Comparison of ENCODE assay signal across 8 mouse cellular contexts in genomic region chr16:96230411-96230810, GRCm38 (mm10). TPM values are rescaled to one million over a fixed set of nuclear protein-coding genes. Genes with fewer than 3 reads are reported as not detected.
DNase-seq lines count a peak whose midpoint lies in the region.

No protein-coding gene starts in this region.

- DNase-seq in 416B (ENCODE audit: low read depth): peak; percentile 70
- DNase-seq in adrenal gland, adult 2 months: peak; percentile 79
- DNase-seq in embryo, embryonic 10.5 days (ENCODE audit: low spot score): peak; percentile 93
- DNase-seq in heart, adult 18-20 months: peak; percentile 58 to 77
- peak; percentile 61 to 78 for DNase-seq in kidney, adult 8-10 months
- peak; percentile 87 for DNase-seq in limb, embryonic 10.5 days (ENCODE audit: low spot score)
- peak; percentile 81 for DNase-seq in naive thymus-derived CD4-positive, alpha-beta T cell, adult 2 months (ENCODE audit: low read depth)
- DNase-seq in spleen, postnatal 4 days (ENCODE audit: low spot score in 2 of 2): peak; percentile 52 to 80

- H3K4me3 ChIP-seq in limb, embryonic 10.5 days: no peak overlapping the region

- no peaks in the 10 kb centered on the region for H3K9me3 ChIP-seq in limb, embryonic 10.5 days (replicated peaks)

- H3K27ac ChIP-seq in limb, embryonic 10.5 days: no peak overlapping the region

- no peaks in the 10 kb centered on the region for H3K36me3 ChIP-seq in limb, embryonic 10.5 days

- 0 out of 2 replicates have a peak, but pooled peaks cover under 1% of the 10 kb centered on the region for H3K4me1 ChIP-seq in limb, embryonic 10.5 days

- WGBS in limb, embryonic 10.5 days: 34% methylated on average over 11 of the region's 11 CpGs

- H3K27me3 ChIP-seq in limb, embryonic 10.5 days (ENCODE audit: low read depth, poor library complexity, severe bottlenecking): no peaks in the 10 kb centered on the region

RNA-seq across cellular contexts. Expression of gene B3galt5, which starts 5.2 kb away (rescaled TPM):
- under 1 TPM; 0.14 to 0.45 TPM for total RNA-seq in adrenal gland, adult 2 months (2021)
- polyA plus RNA-seq in adrenal gland, adult 2 months (2012; rRNA removed): 0.03 and 0.04 TPM in 2 replicates
- not detected for total RNA-seq in heart, adult 18-20 months (2021)
- polyA plus RNA-seq in limb, embryonic 10.5 days (2016; fragmentation: Nextera tagmentation; extraction: Ambion mirVana): 0.16 TPM in 1 of 2 replicates, not detected in the other

RNA-seq across cellular contexts. Expression of gene Sh3bgr, which starts 30.2 kb away (rescaled TPM):
- total RNA-seq in adrenal gland, adult 2 months (2021): 10 to 100 TPM; 25.1 to 30.0 TPM
- polyA plus RNA-seq in adrenal gland, adult 2 months (2012; rRNA removed): 2.4 and 3.3 TPM in 2 replicates
- total RNA-seq in heart, adult 18-20 months (2021): 100 to 1,000 TPM; 287 to 304 TPM
- polyA plus RNA-seq in limb, embryonic 10.5 days (2016; fragmentation: Nextera tagmentation; extraction: Ambion mirVana): 1.1 and 1.3 TPM in 2 replicates

RNA-seq across cellular contexts. Expression of gene Lca5l, which starts 38.3 kb away (rescaled TPM):
- total RNA-seq in adrenal gland, adult 2 months (2021): 1 to 10 TPM; 1.2 to 3.0 TPM
- 0.86 and 1.0 TPM in 2 replicates for polyA plus RNA-seq in adrenal gland, adult 2 months (2012; rRNA removed)
- under 1 TPM; 0.45 to 0.59 TPM for total RNA-seq in heart, adult 18-20 months (2021)
- polyA plus RNA-seq in limb, embryonic 10.5 days (2016; fragmentation: Nextera tagmentation; extraction: Ambion mirVana): 0.70 and 0.73 TPM in 2 replicates

Comparison
In these comparisons a context has a peak if more than half of its experiments do, and no peak if none do; other contexts are left out.
1. RNA of gene Sh3bgr, which starts 30.2 kb away (total RNA-seq): 287 to 304 TPM in heart, adult 18-20 months; 25.1 to 30.0 TPM in adrenal gland, adult 2 months; every median in the first group is over 4 times any median in the second.
2. Peak in every context shown above with its lines, with median percentiles within 50 percentile points of each other: DNase-seq.